Mouse (Mus musculus): ENCODE results near the gene Scp2.
"Not testable (repeated sequence)": the region's sequence is repeated elsewhere in the genome, so short reads cannot be mapped to it uniquely, and the experiment has no call there.

The Scp2 gene

GRCm38 (mm10) chr4:108144880-108145279, at the start of gene Scp2:
Gene Scp2 (minus strand): TSS chr4:108144998.
- in situ Hi-C loops (cut with MboI, MseI), result no loop called here

- in situ Hi-C loops (cut with MboI, MseI), result no loop called here
Measured at GRCm38 (mm10) chr4:108192821-108193323, 48.1 kb upstream of the Scp2 start.

- in situ Hi-C loops (cut with MboI, MseI), result no loop called here
Measured at GRCm38 (mm10) chr4:108182278-108182677, 37.5 kb upstream of the Scp2 start.

GRCm38 (mm10) chr4:108168056-108168455, 23.3 kb upstream of the Scp2 start:
- in situ Hi-C loops (cut with MboI, MseI), result no loop called here

- in situ Hi-C loops (cut with MboI, MseI), result no loop called here
Measured at GRCm38 (mm10) chr4:108166874-108167273, 22.1 kb upstream of the Scp2 start.

GRCm38 (mm10) chr4:108165152-108165895, 20.5 kb upstream of the Scp2 start, which contains the start of gene Echdc2:
Gene Echdc2 (plus strand): TSS chr4:108165437.
- in situ Hi-C loops (cut with MboI, MseI), result no loop called here

- in situ Hi-C loops (cut with MboI, MseI), result no loop called here
Measured at GRCm38 (mm10) chr4:108163291-108163690, 18.5 kb upstream of the Scp2 start.

GRCm38 (mm10) chr4:108161936-108162335, 17.1 kb upstream of the Scp2 start:
- in situ Hi-C loops (cut with MboI, MseI), result no loop called here

GRCm38 (mm10) chr4:108155141-108155540, 10.3 kb upstream of the Scp2 start:
- in situ Hi-C loops (cut with MboI, MseI), result not testable (repeated sequence)

GRCm38 (mm10) chr4:108145554-108145953, 756 bp upstream of the Scp2 start:
- in situ Hi-C loops (cut with MboI, MseI), result not testable (repeated sequence)

- in situ Hi-C loops (cut with MboI, MseI), result no loop called here
Measured at GRCm38 (mm10) chr4:108143778-108144177, 1.0 kb downstream of the Scp2 start.

GRCm38 (mm10) chr4:108143178-108143577, 1.6 kb downstream of the Scp2 start:
- in situ Hi-C loops (cut with MboI, MseI), result not testable (repeated sequence)

GRCm38 (mm10) chr4:108136938-108137337, 7.9 kb downstream of the Scp2 start:
- in situ Hi-C loops (cut with MboI, MseI), result no loop called here

- in situ Hi-C loops (cut with MboI, MseI), result no loop called here
Measured at GRCm38 (mm10) chr4:108130452-108130851, 14.3 kb downstream of the Scp2 start.

- in situ Hi-C loops (cut with MboI, MseI), result no loop called here
Measured at GRCm38 (mm10) chr4:108128339-108128738, 16.5 kb downstream of the Scp2 start.

- in situ Hi-C loops (cut with MboI, MseI), result no loop called here
Measured at GRCm38 (mm10) chr4:108127516-108127915, 17.3 kb downstream of the Scp2 start.

GRCm38 (mm10) chr4:108126260-108126659, 18.5 kb downstream of the Scp2 start:
- in situ Hi-C loops (cut with MboI, MseI), result no loop called here

- in situ Hi-C loops (cut with MboI, MseI), result no loop called here
Measured at GRCm38 (mm10) chr4:108124104-108124503, 20.7 kb downstream of the Scp2 start.

- in situ Hi-C loops (cut with MboI, MseI), result no loop called here
Measured at GRCm38 (mm10) chr4:108117924-108118876, 26.6 kb downstream of the Scp2 start.

GRCm38 (mm10) chr4:108117488-108117887, 27.3 kb downstream of the Scp2 start:
- in situ Hi-C loops (cut with MboI, MseI), result no loop called here

GRCm38 (mm10) chr4:108116466-108116865, 28.3 kb downstream of the Scp2 start:
- in situ Hi-C loops (cut with MboI, MseI), result no loop called here

- in situ Hi-C loops (cut with MboI, MseI), result no loop called here
Measured at GRCm38 (mm10) chr4:108110706-108111105, 34.1 kb downstream of the Scp2 start.
